Mouse (Mus musculus): Measurements from ENCODE around the gene Spata13. TPM values are rescaled to one million over a fixed set of nuclear protein-coding genes. Genes with fewer than 3 reads are reported as not detected.

Gene Spata13
- polyA plus RNA-seq, 1 experiment from 2014 or later = 2.9 TPM

- ChIA-PET POLR2A (no interaction called here), CTCF (interaction anchor here (1.1 kb wide), 1 partner anchor 30 kb away, joined by 3 read pairs; no protein-coding TSS in a partner anchor)
- in situ Hi-C loops (cut with MboI; ENCODE audit: low pct_unique_long_range_greater_than_20kb) = no loop called here
- DNase-seq (ENCODE audit: low read depth, low spot score) = no peak
- TF ChIP-seq CTCF (IDR thresholded peaks at IDR 0.05) = no peak
- peaks cover 4% of the 10 kb centered on the region for H3K27me3 ChIP-seq
- no peak for ATAC-seq
Observed at GRCm38 (mm10) chr14:60641120-60641519, 7.3 kb downstream of the Spata13 start.

DNA sequence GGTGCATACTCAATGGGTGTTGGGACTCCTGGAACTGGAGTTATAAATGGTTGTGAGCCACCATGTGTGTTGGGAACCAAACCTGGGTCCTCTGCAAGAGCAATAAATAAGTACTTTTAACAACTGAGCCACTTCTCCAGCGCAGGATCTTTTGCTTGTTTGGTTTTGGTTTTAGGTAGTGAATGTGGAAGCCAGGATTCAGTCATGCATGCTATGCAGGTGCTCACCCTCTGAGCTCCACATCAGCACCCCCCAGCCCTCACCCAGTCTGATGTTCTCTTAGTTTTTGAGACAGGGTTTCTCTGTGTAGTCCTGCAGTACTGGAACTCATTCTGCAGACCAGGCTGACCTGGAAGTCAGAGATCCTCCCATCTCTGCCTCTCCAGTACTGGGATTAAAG is 8.3 kb downstream of the Spata13 start:
- in situ Hi-C loops (cut with MboI; ENCODE audit: low pct_unique_long_range_greater_than_20kb) = no loop called here
- no peak for TF ChIP-seq CTCF (IDR thresholded peaks at IDR 0.05)
- ChIA-PET POLR2A (no interaction called here), CTCF (no interaction called here)
- no peak for DNase-seq (ENCODE audit: low read depth, low spot score)
- ATAC-seq = no peak
- no peaks in the 10 kb centered on the region for H3K27me3 ChIP-seq

GRCm38 (mm10) chr14:60643098-60643870 is 9.5 kb downstream of the Spata13 start:
- H3K27me3 ChIP-seq = no peaks in the 10 kb centered on the region
- in situ Hi-C loops (cut with MboI; ENCODE audit: low pct_unique_long_range_greater_than_20kb) = no loop called here
- ChIA-PET POLR2A (no interaction called here), CTCF (no interaction called here)
- no peak for DNase-seq (ENCODE audit: low read depth, low spot score)
- no peak for ATAC-seq
- TF ChIP-seq CTCF (IDR thresholded peaks at IDR 0.05) = no peak

- no peak for ATAC-seq
- no peaks in the 10 kb centered on the region for H3K27me3 ChIP-seq
- DNase-seq (ENCODE audit: low read depth, low spot score) = no peak
- TF ChIP-seq CTCF (IDR thresholded peaks at IDR 0.05) = no peak
- ChIA-PET POLR2A (no interaction called here), CTCF (no interaction called here)
- in situ Hi-C loops (cut with MboI; ENCODE audit: low pct_unique_long_range_greater_than_20kb) = no loop called here
Observed at GRCm38 (mm10) chr14:60646373-60646772, 12.6 kb downstream of the Spata13 start.

DNA sequence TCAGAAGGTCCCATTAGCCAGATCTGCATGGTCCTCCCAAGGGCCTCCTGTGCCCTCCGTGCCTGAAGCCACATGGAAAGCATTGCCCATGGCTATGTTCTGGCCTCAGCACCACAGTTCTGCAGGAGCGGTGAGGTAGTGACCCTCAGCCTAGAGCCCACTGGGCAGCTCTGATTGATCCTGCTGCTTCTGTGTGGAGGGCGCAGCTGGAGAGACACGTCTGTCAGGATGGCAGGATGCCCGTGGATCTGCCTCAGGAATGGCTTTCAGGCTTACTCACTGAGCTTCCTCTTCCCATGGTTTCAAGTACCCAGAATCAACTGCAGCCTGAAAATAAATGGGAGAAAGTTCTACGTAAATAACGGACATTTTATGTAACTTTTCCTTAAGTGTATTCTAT is 14.1 kb downstream of the Spata13 start:
- DNase-seq (ENCODE audit: low read depth, low spot score) (no peak), ATAC-seq (no peak)
- ChIA-PET CTCF (no interaction called here), POLR2A (no interaction called here)
- H3K27me3 ChIP-seq = peaks cover 6% of the 10 kb centered on the region
- in situ Hi-C loops (cut with MboI; ENCODE audit: low pct_unique_long_range_greater_than_20kb) = no loop called here
- no peak for TF ChIP-seq CTCF (IDR thresholded peaks at IDR 0.05)

DNA sequence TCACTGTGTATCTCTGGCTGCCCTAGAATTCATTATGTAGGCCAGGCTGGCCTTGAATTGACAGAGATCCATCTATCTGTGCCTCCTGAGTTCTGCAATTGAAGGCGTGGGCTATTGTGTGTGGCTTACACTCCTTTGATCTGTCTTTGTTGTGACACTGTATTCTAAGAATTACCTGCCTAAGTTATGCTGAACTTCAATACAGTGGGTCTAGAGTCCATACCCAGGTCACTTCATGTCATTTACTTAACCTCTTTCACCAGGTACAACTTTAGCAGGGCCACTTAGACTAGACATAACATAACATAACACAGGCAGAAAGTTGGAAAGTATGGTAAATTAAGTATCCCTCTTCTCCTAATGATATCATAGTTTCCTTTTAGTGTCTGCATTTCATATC is 15.2 kb downstream of the Spata13 start:
- ChIA-PET CTCF (no interaction called here), POLR2A (no interaction called here)
- H3K27me3 ChIP-seq = peaks cover 6% of the 10 kb centered on the region
- TF ChIP-seq CTCF (IDR thresholded peaks at IDR 0.05) = no peak
- no peak for ATAC-seq
- in situ Hi-C loops (cut with MboI; ENCODE audit: low pct_unique_long_range_greater_than_20kb) = no loop called here
- no peak for DNase-seq (ENCODE audit: low read depth, low spot score)

DNA sequence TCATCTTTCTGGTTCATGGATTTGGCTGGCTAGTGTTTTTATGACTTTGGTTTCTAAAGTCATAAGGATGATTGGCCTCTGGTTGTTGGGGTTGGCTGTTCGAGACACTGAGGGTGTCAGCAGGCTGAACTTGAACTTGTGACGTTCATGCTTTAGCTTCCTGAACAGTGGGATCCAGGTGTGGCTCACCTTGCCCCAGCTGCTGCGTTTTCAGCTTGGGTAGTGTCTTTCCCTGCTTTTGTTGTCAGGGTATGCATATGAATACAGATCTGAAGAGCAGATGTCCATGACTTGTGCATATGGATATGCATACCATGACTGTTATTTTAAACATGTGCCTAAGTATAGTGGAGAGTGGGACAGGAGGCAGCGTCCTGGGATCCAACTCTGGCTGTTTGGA is 19.4 kb downstream of the Spata13 start:
- ChIA-PET POLR2A (interaction anchor here (0.9 kb wide), 1 partner anchor 12 kb away, joined by 3 read pairs; no protein-coding TSS in a partner anchor), CTCF (interaction anchor here (1.9 kb wide), 1 partner anchor 9 kb away, joined by 5 read pairs; no protein-coding TSS in a partner anchor)
- H3K27me3 ChIP-seq = peaks cover 6% of the 10 kb centered on the region
- DNase-seq (ENCODE audit: low read depth, low spot score) = no peak
- ATAC-seq = no peak
- TF ChIP-seq CTCF (IDR thresholded peaks at IDR 0.05) = no peak
- in situ Hi-C loops (cut with MboI; ENCODE audit: low pct_unique_long_range_greater_than_20kb) = no loop called here

DNA sequence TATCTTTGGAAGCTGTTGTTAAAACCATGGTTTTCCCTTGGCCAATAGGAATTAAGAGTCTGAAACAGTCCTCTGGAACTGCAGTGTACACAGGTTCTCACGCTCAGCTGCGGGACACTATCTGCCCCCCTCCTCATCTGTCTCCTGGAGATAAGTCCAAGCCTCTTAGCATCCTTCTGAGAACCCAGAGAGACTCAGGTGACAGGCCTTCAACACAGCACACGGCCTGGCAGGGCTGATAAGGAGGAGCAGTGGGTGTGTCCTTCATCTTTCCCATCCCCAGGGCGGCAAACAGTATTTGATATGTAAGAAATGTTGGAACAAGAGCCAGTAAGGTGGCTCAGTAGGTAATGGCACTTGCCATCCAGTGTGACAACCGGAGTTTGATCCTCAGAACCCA is 20.2 kb downstream of the Spata13 start:
- POLR2A ChIA-PET = no interaction called here
- CTCF ChIA-PET = no interaction called here
- TF ChIP-seq CTCF (IDR thresholded peaks at IDR 0.05) = no peak

GRCm38 (mm10) chr14:60654708-60655107 is 20.9 kb downstream of the Spata13 start:
- CTCF ChIA-PET = no interaction called here
- POLR2A ChIA-PET = no interaction called here
- in situ Hi-C loops (cut with MboI; ENCODE audit: low pct_unique_long_range_greater_than_20kb) = no loop called here
- DNase-seq (ENCODE audit: low read depth, low spot score) = no peak
- peaks cover 6% of the 10 kb centered on the region for H3K27me3 ChIP-seq
- no peak for ATAC-seq
- no peak for TF ChIP-seq CTCF (IDR thresholded peaks at IDR 0.05)

More for the DNA sequence above, 20.2 kb downstream of the Spata13 start:
- peaks cover 6% of the 10 kb centered on the region for H3K27me3 ChIP-seq
- DNase-seq (ENCODE audit: low read depth, low spot score) = no peak
- ATAC-seq = no peak
- in situ Hi-C loops (cut with MboI; ENCODE audit: low pct_unique_long_range_greater_than_20kb) = no loop called here

DNA sequence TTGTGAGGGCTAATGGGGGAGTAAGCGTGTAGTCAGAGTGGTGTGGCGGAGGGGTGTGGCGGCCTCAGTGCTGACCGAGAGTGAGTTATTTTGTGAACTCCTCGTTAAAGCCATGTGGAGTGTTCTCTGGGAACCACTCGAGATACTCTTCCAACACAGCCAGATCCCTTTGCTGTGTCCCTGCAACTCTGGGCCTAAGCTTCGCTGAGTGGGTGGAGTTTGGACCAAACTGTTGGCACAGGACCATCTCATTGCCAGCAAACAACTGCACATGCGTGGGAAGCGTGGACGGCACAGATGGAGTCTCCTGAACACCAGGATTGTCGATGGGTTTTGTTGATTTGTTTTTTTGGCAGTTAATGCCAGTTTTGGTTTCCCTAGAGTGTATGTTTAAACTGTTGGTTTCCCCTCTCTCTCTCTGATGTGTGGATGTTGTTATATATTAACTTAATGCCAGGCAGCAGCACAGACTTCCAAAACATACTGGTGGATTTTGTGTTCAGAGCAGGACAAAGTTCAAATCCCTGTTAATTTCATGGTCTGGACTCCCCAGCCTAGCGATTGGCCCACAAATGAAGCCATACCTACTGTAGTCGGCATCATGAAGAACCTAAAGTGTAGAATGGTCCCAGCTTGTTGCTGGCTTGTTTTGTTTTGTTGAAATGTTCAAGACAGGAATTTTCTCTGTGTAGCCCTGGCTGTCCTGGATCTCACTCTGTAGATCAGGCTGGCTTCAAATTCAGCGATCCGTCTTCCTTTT is 22.3 kb downstream of the Spata13 start:
- in situ Hi-C loops (cut with MboI; ENCODE audit: low pct_unique_long_range_greater_than_20kb) = no loop called here

DNA sequence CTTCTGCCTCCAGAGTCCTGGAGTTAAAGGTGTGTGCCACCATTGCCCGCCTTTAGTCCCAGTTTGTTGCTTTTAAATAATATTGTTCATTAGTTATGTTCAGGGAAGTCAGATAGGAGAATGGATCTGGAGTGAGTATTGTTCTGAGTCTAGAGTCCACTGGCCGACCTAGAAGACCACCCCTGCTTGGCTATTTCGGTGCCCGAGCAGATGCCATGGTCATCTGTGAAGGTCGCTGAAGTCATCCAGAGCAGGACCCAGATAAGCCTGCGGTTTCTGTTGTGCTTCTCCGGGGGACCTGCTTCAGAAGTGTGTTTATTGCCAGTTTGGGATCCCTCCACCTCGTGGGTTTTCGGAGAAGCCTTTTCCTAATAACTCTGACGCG is 22.9 kb downstream of the Spata13 start:
- ChIA-PET CTCF (interaction anchor here (1.4 kb wide), 1 partner anchor 12 kb away, joined by 3 read pairs; no protein-coding TSS in a partner anchor), POLR2A (no interaction called here)
- in situ Hi-C loops (cut with MboI; ENCODE audit: low pct_unique_long_range_greater_than_20kb) = no loop called here
- TF ChIP-seq CTCF (IDR thresholded peaks at IDR 0.05) = no peak
- H3K27me3 ChIP-seq = peaks cover 6% of the 10 kb centered on the region
- no peak for ATAC-seq
- no peak for DNase-seq (ENCODE audit: low read depth, low spot score)

More for the DNA sequence above, 22.3 kb downstream of the Spata13 start:
- DNase-seq (ENCODE audit: low read depth, low spot score) (no peak), ATAC-seq (no peak)
- peaks cover 6% of the 10 kb centered on the region for H3K27me3 ChIP-seq
- CTCF ChIA-PET = interaction anchor here (1.4 kb wide), 1 partner anchor 11 kb away, joined by 3 read pairs; no protein-coding TSS in a partner anchor
- POLR2A ChIA-PET = no interaction called here
- no peak for TF ChIP-seq CTCF (IDR thresholded peaks at IDR 0.05)

All from Patski (cell line).